In genomic region chr11:77782104-77782815, GRCm38 (mm10) we compare ENCODE assay signal across 21 mouse cellular contexts. TPM values are rescaled to one million over a fixed set of nuclear protein-coding genes. Genes with fewer than 3 reads are reported as not detected.
A peak's percentile ranks its signal among the peaks of the same experiment; 100 is the strongest.
DNase-seq lines count a peak whose midpoint lies in the region; ATAC-seq and TF ChIP-seq lines count a peak whose summit lies in the region.
"Had no signal": no experiment of that assay in that cellular context is flagged by ENCODE, and none has a peak within 500 bp of the region (broad histone marks: within the 10 kb centered on the region; RNA-seq: fewer than 3 reads in every experiment).

No protein-coding gene starts in this region.

- TF ChIP-seq EP300 in liver, embryonic 14.5 days (IDR thresholded peaks at IDR 0.05; ENCODE audit: low read depth), result no peak

- DNase-seq in heart, embryonic 10.5 days (ENCODE audit: low spot score), result no peak
- DNase-seq in 3T3-L1 (ENCODE audit: low read depth, low spot score) (peak; percentile 66), NIH3T3 (ENCODE audit: low read depth) (peak; percentile 44)
- no peak for DNase-seq in liver, embryonic 14.5 days (ENCODE audit: low read depth in 3 of 3, low spot score in 3 of 3)
- no peak for DNase-seq in thymus, postnatal 10 days (ENCODE audit: low spot score in 2 of 2)
- DNase-seq: adrenal gland, postnatal 14 days; cerebellum, adult 9-10 months; lung, postnatal 10 days; midbrain, embryonic 14.5 days; thymus, postnatal 4 days had no signal

- TF ChIP-seq CTCF in liver, embryonic 14.5 days (IDR thresholded peaks at IDR 0.05; ENCODE audit: low read depth), result no peak

- no peak for ATAC-seq in heart, embryonic 11.5 days (replicated peaks; ENCODE audit: insufficient number of reproducible peaks, low FRiP score, low TSS enrichment)
- ATAC-seq in liver, embryonic 14.5 days (ENCODE audit: insufficient read depth), result no peak
- no peak for ATAC-seq in hindbrain, embryonic 13.5 days (ENCODE audit: low FRiP score)
- ATAC-seq: activated CD4-positive, CD25-positive, alpha-beta regulatory T cell, adult 4 months; forebrain, embryonic 16.5 days had no signal

- no peaks in the 10 kb centered on the region for H3K27me3 ChIP-seq in heart, embryonic 10.5 days (ENCODE audit: insufficient read depth, poor library complexity, severe bottlenecking)
- H3K27me3 ChIP-seq in heart, embryonic 11.5 days (ENCODE audit: control insufficient read depth, insufficient read depth, low read length), result no peaks in the 10 kb centered on the region
- H3K27me3 ChIP-seq in liver, embryonic 14.5 days (ENCODE audit: control insufficient read depth, insufficient read depth, low read length), result no peaks in the 10 kb centered on the region
- H3K27me3 ChIP-seq in hindbrain, embryonic 13.5 days, result no peaks in the 10 kb centered on the region
- H3K27me3 ChIP-seq: heart, embryonic 15.5 days had no signal

- H3K9me3 ChIP-seq in heart, embryonic 10.5 days, result no peaks in the 10 kb centered on the region
- H3K9me3 ChIP-seq in heart, embryonic 11.5 days (replicated peaks; ENCODE audit: control insufficient read depth, low read length), result no peaks in the 10 kb centered on the region
- no peaks in the 10 kb centered on the region for H3K9me3 ChIP-seq in liver, embryonic 14.5 days (ENCODE audit: control insufficient read depth, low read length)
- H3K9me3 ChIP-seq in hindbrain, embryonic 13.5 days, result no peaks in the 10 kb centered on the region
- H3K9me3 ChIP-seq: heart, embryonic 15.5 days had no signal

- no peak overlapping the region for H3K4me3 ChIP-seq in heart, embryonic 10.5 days
- H3K4me3 ChIP-seq in heart, embryonic 11.5 days (ENCODE audit: low read depth, low read length), result no peak overlapping the region
- H3K4me3 ChIP-seq in liver, embryonic 14.5 days (ENCODE audit: insufficient read depth in 1 of 2, low read depth in 2 of 2, low read length in 2 of 2), result no peak overlapping the region
- H3K4me3 ChIP-seq in hindbrain, embryonic 13.5 days, result no peak overlapping the region
- H3K4me3 ChIP-seq: heart, embryonic 15.5 days had no signal

- peaks cover 22% of the 10 kb centered on the region for H3K36me3 ChIP-seq in heart, embryonic 10.5 days
- no peaks in the 10 kb centered on the region for H3K36me3 ChIP-seq in heart, embryonic 11.5 days (ENCODE audit: control insufficient read depth, insufficient read depth, low read length)
- H3K36me3 ChIP-seq in liver, embryonic 14.5 days (replicated peaks; ENCODE audit: control insufficient read depth, insufficient read depth, low read depth), result peaks cover 21% of the 10 kb centered on the region
- H3K36me3 ChIP-seq in hindbrain, embryonic 13.5 days, result peaks cover 33% of the 10 kb centered on the region

- no peak overlapping the region for H3K9ac ChIP-seq in heart, embryonic 11.5 days (ENCODE audit: low read depth, low read length)
- H3K9ac ChIP-seq in liver, embryonic 14.5 days (replicated peaks), result no peak overlapping the region
- no peak overlapping the region for H3K9ac ChIP-seq in hindbrain, embryonic 13.5 days
- H3K9ac ChIP-seq: heart, embryonic 15.5 days had no signal

- peaks cover 73% of the 10 kb centered on the region for H3K4me1 ChIP-seq in heart, embryonic 10.5 days
- H3K4me1 ChIP-seq in heart, embryonic 11.5 days (ENCODE audit: control insufficient read depth, insufficient read depth, low read length), result peaks cover 46% of the 10 kb centered on the region
- H3K4me1 ChIP-seq in liver, embryonic 14.5 days (replicated peaks; ENCODE audit: control insufficient read depth in 2 of 2, insufficient read depth in 2 of 2, low read length in 1 of 2), result peaks cover 50 to 64% of the 10 kb centered on the region in 2 experiments
- peaks cover 74% of the 10 kb centered on the region for H3K4me1 ChIP-seq in hindbrain, embryonic 13.5 days (replicated peaks)

- 82% methylated on average over 7 of the region's 7 CpGs for WGBS in heart, embryonic 10.5 days
- 81% methylated on average over 7 of the region's 7 CpGs for WGBS in heart, embryonic 11.5 days (ENCODE audit: insufficient replicate concordance)
- WGBS in liver, embryonic 14.5 days (ENCODE audit: insufficient replicate concordance), result 76% methylated on average over 7 of the region's 7 CpGs
- WGBS in hindbrain, embryonic 13.5 days, result 85% methylated on average over 7 of the region's 7 CpGs

- no peak overlapping the region for H3K4me2 ChIP-seq in heart, embryonic 11.5 days
- no peak overlapping the region for H3K4me2 ChIP-seq in liver, embryonic 14.5 days (ENCODE audit: low read depth)
- no peak overlapping the region for H3K4me2 ChIP-seq in hindbrain, embryonic 13.5 days
- H3K4me2 ChIP-seq: heart, embryonic 15.5 days had no signal

- peak overlapping the region; percentile 30; the same call in 1 of the 2 replicates for H3K27ac ChIP-seq in heart, embryonic 10.5 days
- no peak overlapping the region for H3K27ac ChIP-seq in heart, embryonic 11.5 days (ENCODE audit: low read depth, low read length)
- H3K27ac ChIP-seq in liver, embryonic 14.5 days, result peak overlapping the region; percentile 24
- H3K27ac ChIP-seq in hindbrain, embryonic 13.5 days, result no peak overlapping the region

RNA-seq across cellular contexts. Expression of gene Gm10277, which starts 5.3 kb away (rescaled TPM):
- 1.1 and 1.6 TPM in 2 replicates for polyA plus RNA-seq in heart, embryonic 10.5 days (2016; fragmentation: Nextera tagmentation; extraction: Ambion mirVana)
- polyA plus RNA-seq in heart, embryonic 11.5 days (2014; fragmentation: Nextera tagmentation; extraction: Ambion mirVana), result 0.55 and 0.87 TPM in 2 replicates
- not detected in 2 replicates for polyA plus RNA-seq in liver, embryonic 14.5 days (2012; rRNA removed)
- polyA plus RNA-seq in liver, embryonic 14.5 days (2014; fragmentation: Nextera tagmentation; extraction: Ambion mirVana), result 0.11 and 0.18 TPM in 2 replicates
- 2.0 and 2.7 TPM in 2 replicates for polyA plus RNA-seq in hindbrain, embryonic 13.5 days (2015; fragmentation: Nextera tagmentation; extraction: Ambion mirVana)
- polyA plus RNA-seq: spleen, adult 2 months had no signal

RNA-seq across cellular contexts. Expression of gene Myo18a, which starts 19.2 kb away (rescaled TPM):
- 95.5 and 153 TPM in 2 replicates for polyA plus RNA-seq in heart, embryonic 10.5 days (2016; fragmentation: Nextera tagmentation; extraction: Ambion mirVana)
- polyA plus RNA-seq in heart, embryonic 11.5 days (2014; fragmentation: Nextera tagmentation; extraction: Ambion mirVana), result 94.0 and 96.7 TPM in 2 replicates
- polyA plus RNA-seq in liver, embryonic 14.5 days (2012; rRNA removed), result 10.6 and 15.4 TPM in 2 replicates
- polyA plus RNA-seq in liver, embryonic 14.5 days (2014; fragmentation: Nextera tagmentation; extraction: Ambion mirVana), result 13.5 and 14.3 TPM in 2 replicates
- 45.4 and 54.0 TPM in 2 replicates for polyA plus RNA-seq in hindbrain, embryonic 13.5 days (2015; fragmentation: Nextera tagmentation; extraction: Ambion mirVana)

RNA-seq across cellular contexts. Expression of gene Cryba1, which starts 57.2 kb away (rescaled TPM):
- 0.18 TPM in 1 of 2 replicates, not detected in the other for polyA plus RNA-seq in heart, embryonic 10.5 days (2016; fragmentation: Nextera tagmentation; extraction: Ambion mirVana)
- not detected in 2 replicates for polyA plus RNA-seq in heart, embryonic 11.5 days (2014; fragmentation: Nextera tagmentation; extraction: Ambion mirVana)
- not detected in 2 replicates for polyA plus RNA-seq in liver, embryonic 14.5 days (2012; rRNA removed)
- not detected in 2 replicates for polyA plus RNA-seq in liver, embryonic 14.5 days (2014; fragmentation: Nextera tagmentation; extraction: Ambion mirVana)
- polyA plus RNA-seq in hindbrain, embryonic 13.5 days (2015; fragmentation: Nextera tagmentation; extraction: Ambion mirVana), result 1.2 and 1.6 TPM in 2 replicates
- polyA plus RNA-seq: embryonic facial prominence, embryonic 14.5 days; gonadal fat pad, adult 2 months; heart, embryonic 15.5 days; large intestine, adult 2 months; limb, embryonic 14.5 days; spleen, adult 2 months; stomach, embryonic 14.5 days had no signal

Comparison
In these comparisons a context has a peak if more than half of its experiments do, and no peak if none do; other contexts are left out.
1. H3K27ac ChIP-seq: peak in heart, embryonic 10.5 days (single experiment) and liver, embryonic 14.5 days (single experiment); none in heart, embryonic 11.5 days (single experiment) and hindbrain, embryonic 13.5 days (single experiment).
2. DNase-seq: peak in 3T3-L1 (single experiment) and NIH3T3 (single experiment); none in heart, embryonic 10.5 days (single experiment), liver, embryonic 14.5 days (0 of 3) and thymus, postnatal 10 days (0 of 2).